Mouse (Mus musculus): Measurements from ENCODE around the gene Cuta. TPM values are rescaled to one million over a fixed set of nuclear protein-coding genes. Genes with fewer than 3 reads are reported as not detected.
A peak's percentile ranks its signal among the peaks of the same experiment; 100 is the strongest.
"Not testable (repeated sequence)": the region's sequence is repeated elsewhere in the genome, so short reads cannot be mapped to it uniquely, and the experiment has no call there.

Gene Cuta
- total RNA-seq, 2 experiments from 2014 or later: 109 to 115 TPM

- no peak for DNase-seq (ENCODE audit: low spot score in 2 of 2)
Observed at GRCm38 (mm10) chr17:26937883-26938695, 1.3 kb downstream of the Cuta start.

GRCm38 (mm10) chr17:26936921-26937695 lies 2.3 kb downstream of the Cuta start:
- DNase-seq (ENCODE audit: low spot score in 2 of 2): no peak

- no peak for DNase-seq (ENCODE audit: low spot score in 2 of 2)
Observed at GRCm38 (mm10) chr17:26936453-26936852, 2.9 kb downstream of the Cuta start.

DNA sequence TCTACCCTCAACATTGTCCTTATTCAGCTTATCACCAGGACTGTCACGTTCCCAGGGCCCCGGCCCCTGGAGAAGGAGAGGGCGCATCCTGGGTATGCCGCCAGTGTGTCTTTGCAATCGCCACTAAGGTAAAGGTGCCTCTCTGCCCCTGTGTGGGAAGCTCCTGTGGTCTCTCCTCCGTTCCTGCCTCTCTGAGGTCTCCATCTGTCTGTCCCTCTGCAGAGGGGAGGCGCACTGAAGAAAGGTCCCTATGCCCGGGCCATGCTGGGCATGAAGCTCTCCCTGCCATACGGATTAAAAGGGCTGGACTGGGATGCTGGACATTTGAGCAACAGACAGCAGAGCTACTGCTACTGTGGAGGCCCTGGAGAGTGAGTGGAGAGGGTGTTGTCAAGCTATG lies 4.3 kb downstream of the Cuta start:
- no peak for DNase-seq (ENCODE audit: low spot score in 2 of 2)

- no peak for DNase-seq (ENCODE audit: low spot score in 2 of 2)
Observed at GRCm38 (mm10) chr17:26933885-26934827, 5.2 kb downstream of the Cuta start.

DNA sequence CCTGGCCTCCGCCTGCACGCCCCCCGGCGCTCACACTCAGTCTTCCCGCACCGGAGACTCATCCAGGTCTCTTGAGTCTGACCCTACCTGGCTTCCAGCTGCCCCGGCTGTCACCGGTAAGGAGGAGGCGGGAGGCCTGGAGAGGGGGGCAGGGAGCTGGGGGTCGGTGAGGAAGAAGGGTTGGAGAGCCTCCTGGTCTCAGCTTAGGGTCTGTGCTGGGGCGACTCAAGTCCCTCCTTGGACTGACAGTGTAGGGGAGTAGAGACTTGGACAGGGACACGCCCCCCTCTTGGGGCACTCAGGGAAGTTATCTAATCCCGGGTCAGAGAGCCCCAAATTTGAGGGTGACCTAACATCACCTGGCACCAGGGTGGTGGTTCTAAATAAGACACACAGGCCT lies 6.0 kb downstream of the Cuta start:
- no peak for DNase-seq (ENCODE audit: low spot score in 2 of 2)

GRCm38 (mm10) chr17:26932839-26933398 lies 6.5 kb downstream of the Cuta start, which contains the start of gene Phf1:
Phf1 (plus strand) TSS chr17:26933052.
- peak; percentile 93 to 95 for DNase-seq (ENCODE audit: low spot score in 2 of 2)

- DNase-seq (ENCODE audit: low spot score in 2 of 2): not testable (repeated sequence)
Observed at GRCm38 (mm10) chr17:26931795-26932194, 7.6 kb downstream of the Cuta start.

- DNase-seq (ENCODE audit: low spot score in 2 of 2): not testable (repeated sequence)
Observed at GRCm38 (mm10) chr17:26925414-26925813, 14.0 kb downstream of the Cuta start.

DNA sequence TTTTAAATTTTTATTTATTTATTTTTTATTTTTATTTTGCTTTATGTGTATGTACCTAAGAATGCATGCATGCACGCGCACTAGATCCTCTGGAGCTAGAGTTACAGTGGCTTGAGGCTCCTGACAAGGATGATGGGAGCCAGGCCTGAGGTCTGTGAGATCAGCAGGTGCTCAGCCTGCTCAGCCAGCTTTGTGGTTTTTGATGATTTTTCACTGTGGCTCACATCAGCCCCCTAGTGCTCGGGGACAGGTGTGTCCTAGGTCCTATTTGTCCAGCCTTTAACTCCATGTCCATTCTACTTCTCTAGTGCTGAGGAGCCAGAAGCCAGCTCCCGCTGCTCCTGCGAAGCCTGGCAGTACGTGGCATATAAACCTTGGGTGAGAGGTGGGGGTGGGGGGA lies 17.0 kb downstream of the Cuta start:
- not testable (repeated sequence) for DNase-seq (ENCODE audit: low spot score in 2 of 2)

DNA sequence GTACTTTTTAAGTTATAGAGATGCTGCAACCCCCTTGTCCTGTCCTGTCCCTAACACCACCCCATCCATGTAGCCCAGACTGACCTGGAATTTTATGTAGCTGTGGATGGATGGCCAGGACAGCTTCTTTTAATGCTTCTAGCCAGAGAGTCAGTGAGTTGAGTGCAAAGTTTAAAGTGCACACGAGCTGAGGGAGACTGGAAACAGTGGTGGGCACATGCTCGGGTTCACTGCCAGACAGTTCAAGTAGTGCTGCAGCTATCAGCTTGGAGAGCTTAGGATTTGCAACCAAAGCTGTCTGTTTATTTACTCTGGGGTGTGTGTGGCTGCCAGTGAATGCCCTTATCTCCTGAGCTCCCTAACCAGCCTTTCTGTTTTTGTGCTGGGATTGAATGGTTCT lies 19.9 kb downstream of the Cuta start:
- not testable (repeated sequence) for DNase-seq (ENCODE audit: low spot score in 2 of 2)

- DNase-seq (ENCODE audit: low spot score in 2 of 2): no peak
Observed at GRCm38 (mm10) chr17:26918343-26918742, 21.0 kb downstream of the Cuta start.

- DNase-seq (ENCODE audit: low spot score in 2 of 2): not testable (repeated sequence)
Observed at GRCm38 (mm10) chr17:26917560-26917959, 21.8 kb downstream of the Cuta start.

DNA sequence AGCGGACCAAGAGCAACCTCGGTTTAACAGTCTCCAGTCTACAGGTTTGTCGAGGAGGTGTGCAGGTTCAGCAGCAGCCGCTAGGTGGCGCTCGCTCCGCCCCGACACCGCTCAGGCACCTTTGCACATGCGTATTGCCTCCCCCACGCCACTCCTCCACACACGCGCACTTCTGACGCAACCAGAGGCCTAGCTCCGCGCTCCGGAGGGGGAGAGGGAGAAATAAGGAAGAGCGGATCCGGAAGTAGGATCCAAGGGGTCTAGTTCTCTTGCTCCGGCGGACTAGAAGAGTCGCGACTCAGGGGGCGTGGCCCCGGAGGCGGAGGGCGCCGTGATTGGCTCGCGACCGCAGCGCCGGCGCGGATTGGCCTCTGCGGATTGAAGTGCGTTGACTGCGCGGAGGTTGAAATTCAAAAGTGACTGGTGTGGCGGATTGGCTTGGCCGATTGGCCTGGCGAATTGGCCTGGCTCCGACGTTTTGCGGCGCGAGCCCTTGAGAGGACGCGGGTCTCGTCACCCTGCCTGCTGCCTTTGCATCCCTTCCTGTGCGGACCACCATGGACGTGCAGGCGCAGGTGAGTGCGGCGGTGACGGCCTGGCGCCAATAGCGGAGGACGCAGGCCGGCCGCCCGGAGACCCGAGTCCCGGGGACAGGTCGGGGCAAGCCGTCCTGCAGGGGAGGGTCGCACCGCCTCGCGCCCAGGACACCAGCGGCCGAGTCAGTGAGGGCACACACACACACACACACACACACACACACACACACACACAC lies 22.5 kb downstream of the Cuta start, which contains the start of gene Kifc5b:
TSS of gene Kifc5b (plus strand) at position 381 of the 772 bp plus-strand sequence.
- peak; percentile 100 for DNase-seq (ENCODE audit: low spot score in 2 of 2)

- DNase-seq (ENCODE audit: low spot score in 2 of 2): no peak
Observed at GRCm38 (mm10) chr17:26915248-26915647, 24.1 kb downstream of the Cuta start.

- DNase-seq (ENCODE audit: low spot score in 2 of 2): not testable (repeated sequence)
Observed at GRCm38 (mm10) chr17:26907506-26907905, 31.9 kb downstream of the Cuta start.

GRCm38 (mm10) chr17:26904320-26904719 lies 35.0 kb downstream of the Cuta start:
- no peak for DNase-seq (ENCODE audit: low spot score in 2 of 2)

DNA sequence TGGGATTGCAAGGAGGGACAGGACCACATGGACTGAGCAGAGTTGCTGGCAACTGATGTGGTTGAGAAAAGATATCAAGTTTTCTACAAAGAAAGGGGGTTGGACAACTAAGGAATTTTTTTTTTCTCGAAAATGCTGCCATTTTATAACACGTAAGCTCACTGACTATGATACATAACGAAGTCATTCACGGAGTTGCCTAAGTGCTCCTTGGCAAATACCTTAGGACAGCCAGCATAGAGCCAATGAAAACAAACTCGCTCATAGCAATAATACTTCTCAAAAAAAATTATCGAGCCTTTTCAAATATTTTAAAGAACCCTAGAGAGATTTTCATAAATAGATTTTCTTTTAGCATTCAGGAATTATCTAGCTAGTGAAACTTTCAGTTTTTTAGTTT lies 38.5 kb downstream of the Cuta start:
- no peak for DNase-seq (ENCODE audit: low spot score in 2 of 2)

DNA sequence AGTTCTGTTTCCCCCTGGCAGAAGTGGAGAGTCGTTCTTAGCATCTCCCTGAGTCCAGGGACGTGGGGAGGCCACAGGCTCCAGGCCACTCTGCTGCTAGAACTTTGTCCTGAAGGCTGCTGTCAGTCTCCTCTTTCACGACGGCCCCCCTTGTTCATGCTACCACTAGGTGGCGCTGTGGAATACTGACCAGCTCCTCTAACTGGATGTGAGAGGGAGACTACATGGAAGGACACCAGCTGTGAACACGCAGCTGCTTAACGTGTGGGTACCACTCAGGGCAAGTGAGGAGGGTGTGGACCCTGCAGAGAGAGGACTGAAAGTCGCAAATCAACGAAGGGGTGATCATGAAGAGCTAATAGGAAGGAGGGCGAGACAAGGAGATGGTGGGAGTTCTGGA lies 43.8 kb downstream of the Cuta start:
- peak; percentile 52 to 59 for DNase-seq (ENCODE audit: low spot score in 2 of 2)

DNA sequence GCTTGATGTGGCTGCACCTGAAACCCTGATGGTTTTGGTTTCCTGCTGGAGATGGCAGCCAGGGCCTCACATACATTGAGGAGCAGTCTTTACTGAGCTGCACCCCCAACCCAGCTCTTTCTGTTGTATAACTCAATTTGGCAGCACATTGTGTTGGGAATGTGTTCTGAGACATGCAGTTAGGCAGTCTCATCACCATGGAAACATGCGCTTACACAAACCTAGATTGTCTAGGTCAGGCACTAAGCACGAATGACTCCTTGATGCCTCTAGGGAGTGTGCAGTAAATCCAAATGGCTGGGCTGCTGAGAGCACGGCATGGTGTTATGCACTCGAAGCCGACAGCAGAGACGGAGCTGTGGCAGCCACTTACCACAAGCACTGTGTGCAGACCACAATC lies 45.0 kb downstream of the Cuta start:
- DNase-seq (ENCODE audit: low spot score in 2 of 2): peak in 1 of 2 experiments; percentile 54
